Mouse (Mus musculus) intestine, embryonic 16.5 days (tissue): ENCODE data around the gene Gm11172. TPM values are rescaled to one million over a fixed set of nuclear protein-coding genes. Genes with fewer than 3 reads are reported as not detected.
A peak's percentile ranks its signal among the peaks of the same experiment; 100 is the strongest.

Source experiments
- ATAC-seq: fragments of 200-750 bp; cut with Nextera tagmentation; 2 replicates; pipeline ENCODE4 v1.8.0; 2017; ENCODE audit warnings: moderate TSS enrichment, moderate library complexity
- H3K27ac ChIP-seq: fragments of 300-500 bp; sonication (generic); 2 replicates; pipeline ENCODE4 v1.5.1; 2014; ENCODE audit warnings: mild to moderate bottlenecking, low read length
- H3K27me3 ChIP-seq: fragments of 300-500 bp; sonication (generic); replicated peaks from 2 replicates; pipeline ENCODE4 v1.6.1; 2014; ENCODE audit warnings: low read length, control low read depth, mixed read lengths; ENCODE audit not compliant: control insufficient read depth, insufficient read depth
- H3K36me3 ChIP-seq: fragments of 300-500 bp; sonication (generic); 2 replicates; pipeline ENCODE4 v1.6.1; 2014; ENCODE audit warnings: low read length, control low read depth; ENCODE audit not compliant: control insufficient read depth, insufficient read depth
- H3K4me1 ChIP-seq: fragments of 300-500 bp; sonication (generic); 2 replicates; pipeline ENCODE4 v1.6.1; 2014; ENCODE audit warnings: low read length, control low read depth, mixed read lengths; ENCODE audit not compliant: control insufficient read depth, insufficient read depth
- H3K4me2 ChIP-seq: fragments of 300-500 bp; sonication (generic); 2 replicates; pipeline ENCODE4 v1.6.1; 2014; ENCODE audit warnings: low read depth, low read length, control low read depth
- H3K4me3 ChIP-seq: fragments of 300-500 bp; sonication (generic); 2 replicates; pipeline ENCODE4 v1.5.1; 2014; ENCODE audit warnings: mild to moderate bottlenecking, low read length
- H3K9ac ChIP-seq: fragments of 300-500 bp; sonication (generic); 2 replicates; pipeline ENCODE4 v1.6.1; 2014; ENCODE audit warnings: low read depth, low read length
- H3K9me3 ChIP-seq: fragments of 300-500 bp; sonication (generic); 2 replicates; pipeline ENCODE4 v1.6.1; 2016; ENCODE audit warnings: low read length, control low read depth; ENCODE audit not compliant: control insufficient read depth
- WGBS: fragments of 180-500 bp; shearing (Covaris S2); extraction: QIAGEN DNeasy Blood & Tissue Kit; methylation state at CpG from one replicate; pipeline ENCODE4 v1.1.7; 2014; 5-methylcytosine and 5-hydroxymethylcytosine counted together
- polyA plus RNA-seq: library from polyadenylated mRNA; unstranded; fragments of >200 nt; fragmentation: Nextera tagmentation; extraction: Ambion mirVana; gene quantifications from 2 replicates; pipeline ENCODE4 v1.2.1, GENCODE M21; 2015

Gene Gm11172
- polyA plus RNA-seq, 1 experiment from 2014 or later = not detected

GRCm38 (mm10) chr16:10783883-10784792, 28.6 kb upstream of the Gm11172 start:
- H3K27ac ChIP-seq = peak overlapping the region; percentile 99
- 2% methylated on average over 80 of the region's 81 CpGs for WGBS
- H3K36me3 ChIP-seq = 0 out of 2 replicates have a peak, but pooled peaks cover 2% of the 10 kb centered on the region
- H3K4me1 ChIP-seq = peaks cover 19% of the 10 kb centered on the region
- H3K4me2 ChIP-seq = peak overlapping the region; percentile 97
- H3K4me3 ChIP-seq = peak overlapping the region; percentile 79
- H3K9me3 ChIP-seq = no peaks in the 10 kb centered on the region
- ATAC-seq = peak; percentile 4; the same call in 1 of the 2 replicates
- H3K27me3 ChIP-seq = no peaks in the 10 kb centered on the region
- H3K9ac ChIP-seq = peak overlapping the region; percentile 86

GRCm38 (mm10) chr16:10784793-10785370, 27.8 kb upstream of the Gm11172 start:
- Histone ChIP-seq H3K9ac (peak overlapping the region; percentile 86), H3K4me3 (peak overlapping the region; percentile 79), H3K4me1 (peaks cover 19% of the 10 kb centered on the region), H3K36me3 (0 out of 2 replicates have a peak, but pooled peaks cover 2% of the 10 kb centered on the region), H3K9me3 (no peaks in the 10 kb centered on the region), H3K4me2 (peak overlapping the region; percentile 97), H3K27ac (peak overlapping the region; percentile 99), H3K27me3 (no peaks in the 10 kb centered on the region)
- ATAC-seq = peak; percentile 84
- 0% methylated on average over 55 of the region's 55 CpGs for whole genome bisulfite sequencing

GRCm38 (mm10) chr16:10785371-10786231, 27.1 kb upstream of the Gm11172 start, which contains the start of gene Socs1:
Gene Socs1 (minus strand): TSS chr16:10785536.
- H3K27me3 ChIP-seq = no peaks in the 10 kb centered on the region
- under 1% methylated on average over 59 of the region's 59 CpGs for WGBS
- H3K9ac ChIP-seq = peak within 1 kb of the TSS; percentile 86
- peak within 1 kb of the TSS; percentile 97 for H3K4me2 ChIP-seq
- H3K4me3 ChIP-seq = peak within 1 kb of the TSS; percentile 79
- H3K4me1 ChIP-seq = peaks cover 19% of the 10 kb centered on the region
- no peaks in the 10 kb centered on the region for H3K9me3 ChIP-seq
- peak; percentile 89 for ATAC-seq
- peak within 1 kb of the TSS; percentile 99 for H3K27ac ChIP-seq
- 0 out of 2 replicates have a peak, but pooled peaks cover 2% of the 10 kb centered on the region for H3K36me3 ChIP-seq

DNA sequence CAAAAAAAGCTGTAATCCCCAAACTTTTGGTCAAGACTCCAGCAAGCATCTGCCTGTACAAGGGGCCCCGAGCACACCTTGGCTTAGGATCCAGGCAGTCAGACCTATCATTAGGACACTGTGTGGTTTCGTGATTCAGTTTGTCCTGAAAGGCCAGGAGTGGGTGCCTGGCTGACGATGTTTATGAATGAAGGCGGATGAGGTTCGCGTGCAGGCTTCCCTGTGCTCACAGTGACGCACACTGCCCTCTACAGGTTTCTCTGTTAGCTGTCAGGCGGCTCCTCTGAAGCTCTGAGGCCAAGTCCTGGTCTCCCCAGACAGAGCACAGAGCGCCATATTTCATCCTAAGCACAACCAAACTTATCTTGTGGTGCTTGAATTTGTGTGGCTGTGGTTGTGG, 26.4 kb upstream of the Gm11172 start:
- Histone ChIP-seq H3K4me2 (peak overlapping the region; percentile 97), H3K9me3 (no peaks in the 10 kb centered on the region), H3K9ac (peak overlapping the region; percentile 86), H3K27ac (peak overlapping the region; percentile 99), H3K36me3 (0 out of 2 replicates have a peak, but pooled peaks cover 2% of the 10 kb centered on the region), H3K27me3 (no peaks in the 10 kb centered on the region), H3K4me3 (peak overlapping the region; percentile 79), H3K4me1 (peaks cover 19% of the 10 kb centered on the region)
- ATAC-seq = peak; percentile 36
- WGBS = 1% methylated on average over 9 of the region's 9 CpGs

- Histone ChIP-seq H3K9me3 (no peaks in the 10 kb centered on the region), H3K27ac (peak overlapping the region; percentile 99), H3K4me1 (peaks cover 19% of the 10 kb centered on the region), H3K27me3 (no peaks in the 10 kb centered on the region), H3K9ac (no peak overlapping the region), H3K4me2 (no peak overlapping the region), H3K4me3 (no peak overlapping the region), H3K36me3 (0 out of 2 replicates have a peak, but pooled peaks cover 2% of the 10 kb centered on the region)
- no peak for ATAC-seq
- 59% methylated on average over 4 of the region's 4 CpGs for WGBS
Measured at GRCm38 (mm10) chr16:10786782-10787547, 25.8 kb upstream of the Gm11172 start.

- H3K4me3 ChIP-seq = no peak overlapping the region
- WGBS = 80% methylated on average over 7 of the region's 7 CpGs
- no peaks in the 10 kb centered on the region for H3K27me3 ChIP-seq
- H3K36me3 ChIP-seq = no peaks in the 10 kb centered on the region
- no peaks in the 10 kb centered on the region for H3K9me3 ChIP-seq
- no peak for ATAC-seq
- H3K27ac ChIP-seq = no peak overlapping the region
- H3K9ac ChIP-seq = no peak overlapping the region
- peaks cover 15% of the 10 kb centered on the region for H3K4me1 ChIP-seq
- no peak overlapping the region for H3K4me2 ChIP-seq
Measured at GRCm38 (mm10) chr16:10787548-10788058, 25.1 kb upstream of the Gm11172 start.

DNA sequence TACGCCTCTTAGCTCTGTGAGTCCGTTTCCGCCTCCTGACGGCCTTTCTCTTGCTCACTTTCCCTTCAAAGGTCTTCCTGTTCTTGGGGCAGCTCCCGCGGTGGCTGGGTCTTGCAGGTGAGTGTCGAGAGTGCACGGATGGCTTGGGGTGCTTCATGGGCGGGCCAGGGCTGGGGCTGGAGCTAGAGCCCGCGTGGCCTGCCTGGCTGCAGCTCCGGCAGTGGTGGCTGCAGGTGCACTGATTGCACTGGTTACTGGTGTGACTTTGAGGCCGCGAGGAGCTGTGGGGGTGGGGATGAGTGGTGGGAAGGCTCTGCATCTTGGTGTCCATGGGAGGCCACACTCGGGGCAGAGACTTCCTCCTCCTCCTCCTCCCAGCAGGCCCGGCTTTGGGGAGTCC, 24.4 kb upstream of the Gm11172 start, which contains the start of gene Tnp2:
Gene Tnp2, minus strand, starts transcription at position 390 of the 400 bp plus-strand sequence.
- Histone ChIP-seq H3K9ac (0 out of 2 replicates have a peak within 1 kb of the TSS, but pooled peaks have one; percentile 11), H3K4me2 (no peak within 1 kb of the TSS)

DNA sequence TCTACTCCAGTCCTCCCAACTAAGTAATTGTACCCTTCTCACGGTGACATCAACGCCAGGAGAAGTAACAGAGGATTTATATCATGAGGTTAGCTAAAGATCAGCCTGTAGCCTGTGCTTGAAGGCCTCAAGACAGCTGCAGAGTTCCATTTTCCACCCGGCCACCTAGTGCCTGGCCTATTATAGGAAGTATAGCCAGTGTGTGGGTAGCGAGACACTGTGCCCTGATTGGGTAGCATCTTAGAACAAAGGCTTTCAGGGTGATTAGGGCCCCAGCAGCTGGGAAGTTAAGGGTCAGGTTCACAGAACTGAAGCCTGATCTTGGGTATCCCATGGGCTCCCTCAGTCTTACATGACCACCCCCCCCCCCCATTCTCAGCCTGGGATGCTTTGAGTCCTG, 23.8 kb upstream of the Gm11172 start:
- 76% methylated on average over 4 of the region's 4 CpGs for WGBS
- Histone ChIP-seq H3K27me3 (no peaks in the 10 kb centered on the region), H3K4me2 (no peak overlapping the region), H3K27ac (no peak overlapping the region), H3K4me3 (no peak overlapping the region), H3K36me3 (no peaks in the 10 kb centered on the region), H3K4me1 (peaks cover 6% of the 10 kb centered on the region; the same call in 1 of the 2 replicates), H3K9ac (no peak overlapping the region), H3K9me3 (no peaks in the 10 kb centered on the region)
- ATAC-seq = no peak

More for the DNA sequence above, 24.4 kb upstream of the Gm11172 start, which contains the start of gene Tnp2:
- no peak for ATAC-seq
- WGBS = 45% methylated on average over 16 of the region's 16 CpGs
- no peak within 1 kb of the TSS for H3K27ac ChIP-seq
- H3K4me3 ChIP-seq = no peak within 1 kb of the TSS
- H3K4me1 ChIP-seq = peaks cover 9% of the 10 kb centered on the region
- no peaks in the 10 kb centered on the region for H3K27me3 ChIP-seq
- H3K9me3 ChIP-seq = no peaks in the 10 kb centered on the region
- no peaks in the 10 kb centered on the region for H3K36me3 ChIP-seq
